Mouse (Mus musculus): Measurements from ENCODE around the gene Schip1. TPM values are rescaled to one million over a fixed set of nuclear protein-coding genes. Genes with fewer than 3 reads are reported as not detected.

Schip1 gene
- polyA plus RNA-seq, 1 experiment from 2014 or later: 86.4 TPM

GRCm38 (mm10) chr3:68619097-68619496 is 554.5 kb downstream of the Schip1 start:
- H3K27me3 ChIP-seq (ENCODE audit: insufficient read depth, poor library complexity, severe bottlenecking): no peaks in the 10 kb centered on the region
- DNase-seq (ENCODE audit: low spot score): no peak
- H3K4me1 ChIP-seq (replicated peaks): peaks cover 3% of the 10 kb centered on the region; the same call in 1 of the 2 replicates
- no peaks in the 10 kb centered on the region for H3K9me3 ChIP-seq
- no peak overlapping the region for H3K4me3 ChIP-seq
- WGBS: 79% methylated on average over 5 of the region's 5 CpGs
- no peak overlapping the region for H3K27ac ChIP-seq
- peaks cover 54% of the 10 kb centered on the region for H3K36me3 ChIP-seq

DNA sequence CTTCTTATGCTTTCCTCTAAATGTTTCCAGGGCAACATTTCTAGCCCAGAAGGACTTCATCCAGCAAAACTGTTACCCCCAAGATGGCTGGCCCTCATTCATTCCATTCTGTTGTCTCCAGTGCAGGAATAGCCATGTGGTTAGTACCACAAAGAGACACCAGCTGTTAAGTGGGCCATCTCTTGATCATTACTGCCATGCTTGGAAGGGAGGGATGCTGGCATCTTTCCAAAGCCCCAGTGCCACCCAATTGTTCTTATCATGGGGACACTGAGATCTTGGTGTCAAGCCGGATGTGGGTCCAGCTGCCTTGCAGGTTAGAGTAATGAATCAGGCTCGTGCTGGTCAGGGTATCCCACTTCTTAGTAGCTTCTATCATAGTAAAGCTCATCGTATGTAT is 557.4 kb downstream of the Schip1 start:
- no peak for DNase-seq (ENCODE audit: low spot score)
- H3K27ac ChIP-seq: no peak overlapping the region
- H3K4me1 ChIP-seq (replicated peaks): 0 out of 2 replicates have a peak, but pooled peaks cover 2% of the 10 kb centered on the region
- H3K36me3 ChIP-seq: peaks cover 77% of the 10 kb centered on the region
- WGBS: 94% methylated on average over 3 of the region's 3 CpGs
- H3K4me3 ChIP-seq: no peak overlapping the region
- no peaks in the 10 kb centered on the region for H3K27me3 ChIP-seq (ENCODE audit: insufficient read depth, poor library complexity, severe bottlenecking)
- H3K9me3 ChIP-seq: no peaks in the 10 kb centered on the region

GRCm38 (mm10) chr3:68623036-68623435 is 558.4 kb downstream of the Schip1 start:
- Histone ChIP-seq H3K9me3 (no peaks in the 10 kb centered on the region), H3K36me3 (peaks cover 80% of the 10 kb centered on the region), H3K27me3 (ENCODE audit: insufficient read depth, poor library complexity, severe bottlenecking) (no peaks in the 10 kb centered on the region), H3K4me3 (no peak overlapping the region), H3K4me1 (replicated peaks) (0 out of 2 replicates have a peak, but pooled peaks cover 2% of the 10 kb centered on the region), H3K27ac (no peak overlapping the region)
- WGBS: 90% methylated on average over 5 of the region's 5 CpGs
- DNase-seq (ENCODE audit: low spot score): no peak

- no peak overlapping the region for H3K27ac ChIP-seq
- DNase-seq (ENCODE audit: low spot score): no peak
- no peaks in the 10 kb centered on the region for H3K27me3 ChIP-seq (ENCODE audit: insufficient read depth, poor library complexity, severe bottlenecking)
- 0 out of 2 replicates have a peak, but pooled peaks cover 2% of the 10 kb centered on the region for H3K4me1 ChIP-seq (replicated peaks)
- peaks cover 73% of the 10 kb centered on the region for H3K36me3 ChIP-seq
- no peak overlapping the region for H3K4me3 ChIP-seq
- WGBS: 87% methylated on average over 6 of the region's 6 CpGs
- no peaks in the 10 kb centered on the region for H3K9me3 ChIP-seq
Observed at GRCm38 (mm10) chr3:68624471-68624870, 559.9 kb downstream of the Schip1 start.

DNA sequence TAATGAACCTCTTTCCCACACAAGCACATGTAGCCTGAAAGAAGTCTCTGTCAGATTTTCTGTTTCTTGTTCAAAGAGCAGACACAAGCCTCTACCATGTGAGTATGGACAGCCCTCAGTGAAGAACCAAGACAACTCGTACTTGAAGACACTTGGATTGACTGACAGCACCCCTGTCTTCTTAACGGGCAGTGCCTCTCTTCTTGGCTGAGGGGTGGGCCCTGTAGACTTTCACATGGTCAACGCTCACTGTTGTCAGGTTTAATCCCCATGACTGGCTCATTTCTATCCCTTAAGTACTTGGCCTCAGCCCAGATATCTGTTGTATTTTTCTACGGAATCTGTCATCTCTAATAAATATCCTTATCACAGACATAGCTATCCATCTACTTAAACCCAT is 565.7 kb downstream of the Schip1 start:
- 87% methylated on average over 4 of the region's 4 CpGs for WGBS
- H3K9me3 ChIP-seq: no peaks in the 10 kb centered on the region
- no peaks in the 10 kb centered on the region for H3K27me3 ChIP-seq (ENCODE audit: insufficient read depth, poor library complexity, severe bottlenecking)

GRCm38 (mm10) chr3:68630821-68631220 is 566.2 kb downstream of the Schip1 start:
- Histone ChIP-seq H3K4me1 (replicated peaks) (no peaks in the 10 kb centered on the region), H3K4me3 (no peak overlapping the region), H3K9me3 (no peaks in the 10 kb centered on the region), H3K36me3 (peaks cover 20% of the 10 kb centered on the region), H3K27me3 (ENCODE audit: insufficient read depth, poor library complexity, severe bottlenecking) (no peaks in the 10 kb centered on the region), H3K27ac (no peak overlapping the region)
- 82% methylated on average over 3 of the region's 3 CpGs for WGBS
- no peak for DNase-seq (ENCODE audit: low spot score)

More for the DNA sequence above, 565.7 kb downstream of the Schip1 start:
- peaks cover 25% of the 10 kb centered on the region for H3K36me3 ChIP-seq
- H3K4me1 ChIP-seq (replicated peaks): no peaks in the 10 kb centered on the region
- DNase-seq (ENCODE audit: low spot score): no peak
- no peak overlapping the region for H3K4me3 ChIP-seq
- H3K27ac ChIP-seq: no peak overlapping the region

GRCm38 (mm10) chr3:68632714-68633113 is 568.1 kb downstream of the Schip1 start:
- no peak for DNase-seq (ENCODE audit: low spot score)
- peaks cover 4% of the 10 kb centered on the region for H3K36me3 ChIP-seq
- no peaks in the 10 kb centered on the region for H3K27me3 ChIP-seq (ENCODE audit: insufficient read depth, poor library complexity, severe bottlenecking)
- no peaks in the 10 kb centered on the region for H3K9me3 ChIP-seq
- peaks cover 3% of the 10 kb centered on the region for H3K4me1 ChIP-seq (replicated peaks)
- no peak overlapping the region for H3K4me3 ChIP-seq
- H3K27ac ChIP-seq: no peak overlapping the region
- WGBS: 81% methylated on average over 3 of the region's 3 CpGs

- 91% methylated on average over 4 of the region's 4 CpGs for WGBS
- H3K9me3 ChIP-seq: no peaks in the 10 kb centered on the region
- H3K4me3 ChIP-seq: no peak overlapping the region
- H3K27ac ChIP-seq: no peak overlapping the region
- DNase-seq (ENCODE audit: low spot score): no peak
- no peaks in the 10 kb centered on the region for H3K36me3 ChIP-seq
- peaks cover 9% of the 10 kb centered on the region for H3K4me1 ChIP-seq (replicated peaks)
- H3K27me3 ChIP-seq (ENCODE audit: insufficient read depth, poor library complexity, severe bottlenecking): no peaks in the 10 kb centered on the region
Observed at GRCm38 (mm10) chr3:68633577-68633976, 569.0 kb downstream of the Schip1 start.

- Histone ChIP-seq H3K4me1 (replicated peaks) (peaks cover 9% of the 10 kb centered on the region), H3K36me3 (no peaks in the 10 kb centered on the region), H3K27ac (no peak overlapping the region), H3K4me3 (no peak overlapping the region), H3K9me3 (no peaks in the 10 kb centered on the region), H3K27me3 (ENCODE audit: insufficient read depth, poor library complexity, severe bottlenecking) (no peaks in the 10 kb centered on the region)
- no peak for DNase-seq (ENCODE audit: low spot score)
- WGBS: 19% methylated on average over 7 of the region's 7 CpGs
Observed at GRCm38 (mm10) chr3:68637960-68638359, 573.4 kb downstream of the Schip1 start.

DNA sequence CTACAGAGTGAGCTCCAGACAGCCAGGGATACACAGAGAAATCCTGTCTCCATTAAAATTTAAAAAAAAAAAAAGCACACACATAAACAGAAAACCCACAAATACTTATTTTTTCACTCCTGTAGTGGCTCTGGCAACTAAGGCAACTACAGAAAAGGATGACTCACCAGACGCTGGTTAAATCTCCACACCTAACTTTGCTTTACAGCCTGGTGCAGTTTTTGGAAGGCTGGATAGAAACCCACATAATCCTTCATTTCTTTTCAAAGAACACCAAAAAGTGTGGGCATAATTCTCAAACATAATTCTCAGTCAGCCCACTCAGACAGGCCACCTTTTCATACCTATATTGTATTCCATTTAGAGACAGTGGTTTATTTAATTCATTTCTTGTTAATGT is 574.1 kb downstream of the Schip1 start:
- DNase-seq (ENCODE audit: low spot score): no peak
- H3K27ac ChIP-seq: no peak overlapping the region
- no peak overlapping the region for H3K4me3 ChIP-seq
- H3K36me3 ChIP-seq: no peaks in the 10 kb centered on the region
- H3K4me1 ChIP-seq (replicated peaks): peaks cover 9% of the 10 kb centered on the region
- WGBS: 92% methylated on average over 1 of the region's 1 CpGs
- no peaks in the 10 kb centered on the region for H3K27me3 ChIP-seq (ENCODE audit: insufficient read depth, poor library complexity, severe bottlenecking)
- H3K9me3 ChIP-seq: no peaks in the 10 kb centered on the region

- Histone ChIP-seq H3K27me3 (ENCODE audit: insufficient read depth, poor library complexity, severe bottlenecking) (no peaks in the 10 kb centered on the region), H3K27ac (no peak overlapping the region), H3K9me3 (no peaks in the 10 kb centered on the region), H3K4me1 (replicated peaks) (peaks cover 4% of the 10 kb centered on the region), H3K36me3 (no peaks in the 10 kb centered on the region), H3K4me3 (no peak overlapping the region)
- WGBS: 89% methylated on average over 7 of the region's 7 CpGs
- no peak for DNase-seq (ENCODE audit: low spot score)
Observed at GRCm38 (mm10) chr3:68642935-68643334, 578.3 kb downstream of the Schip1 start.

DNA sequence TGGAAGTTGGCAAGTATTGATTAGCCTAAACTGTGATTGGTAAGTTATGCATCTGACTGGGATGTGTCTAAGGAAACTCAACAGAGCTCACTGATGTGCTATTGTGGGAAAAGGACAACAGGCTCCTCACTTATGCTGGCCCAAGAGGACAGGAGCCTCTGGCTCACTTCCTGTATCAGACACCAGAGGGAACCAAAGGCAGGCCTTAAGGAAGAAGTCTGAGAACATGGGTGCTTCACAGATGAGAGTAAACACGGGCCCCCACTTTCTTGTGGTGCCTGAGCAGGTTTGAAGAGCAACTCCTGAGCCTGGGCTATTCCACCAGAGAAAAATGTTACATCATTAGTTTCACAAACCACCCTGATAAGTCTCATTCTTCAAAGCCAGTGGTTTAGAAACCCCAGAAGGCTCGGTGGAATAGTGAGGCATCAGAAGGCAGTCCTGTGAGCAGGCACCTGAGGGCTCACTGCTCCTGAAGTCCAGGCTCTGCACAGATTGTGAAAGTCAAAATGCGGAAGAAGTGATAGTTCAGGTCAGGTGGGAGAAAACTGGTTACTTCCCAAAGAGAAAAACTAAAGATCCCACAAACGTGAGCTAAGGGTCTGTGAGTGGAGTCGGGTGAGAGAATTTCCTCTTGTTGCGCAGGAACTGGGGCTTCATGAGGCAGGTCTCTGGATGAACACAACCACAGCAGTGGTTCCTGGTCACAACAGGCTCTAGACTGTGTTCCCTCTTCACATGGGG is 582.0 kb downstream of the Schip1 start:
- 87% methylated on average over 6 of the region's 6 CpGs for WGBS
- Histone ChIP-seq H3K9me3 (no peaks in the 10 kb centered on the region), H3K27me3 (ENCODE audit: insufficient read depth, poor library complexity, severe bottlenecking) (no peaks in the 10 kb centered on the region), H3K27ac (no peak overlapping the region), H3K4me3 (no peak overlapping the region), H3K36me3 (no peaks in the 10 kb centered on the region), H3K4me1 (replicated peaks) (no peaks in the 10 kb centered on the region)
- DNase-seq (ENCODE audit: low spot score): no peak

GRCm38 (mm10) chr3:68647282-68647681 is 582.7 kb downstream of the Schip1 start:
- Histone ChIP-seq H3K9me3 (no peaks in the 10 kb centered on the region), H3K4me1 (replicated peaks) (no peaks in the 10 kb centered on the region), H3K36me3 (no peaks in the 10 kb centered on the region), H3K27me3 (ENCODE audit: insufficient read depth, poor library complexity, severe bottlenecking) (no peaks in the 10 kb centered on the region), H3K27ac (no peak overlapping the region), H3K4me3 (no peak overlapping the region)
- WGBS: 89% methylated on average over 3 of the region's 3 CpGs
- no peak for DNase-seq (ENCODE audit: low spot score)
